Mouse (Mus musculus): ENCODE data around the gene Rnasel. TPM values are rescaled to one million over a fixed set of nuclear protein-coding genes. Genes with fewer than 3 reads are reported as not detected.
"Not testable (repeated sequence)": the region's sequence is repeated elsewhere in the genome, so short reads cannot be mapped to it uniquely, and the experiment has no call there.

The Rnasel gene
- polyA plus RNA-seq, 1 experiment from 2014 or later = 32.3 TPM

DNA sequence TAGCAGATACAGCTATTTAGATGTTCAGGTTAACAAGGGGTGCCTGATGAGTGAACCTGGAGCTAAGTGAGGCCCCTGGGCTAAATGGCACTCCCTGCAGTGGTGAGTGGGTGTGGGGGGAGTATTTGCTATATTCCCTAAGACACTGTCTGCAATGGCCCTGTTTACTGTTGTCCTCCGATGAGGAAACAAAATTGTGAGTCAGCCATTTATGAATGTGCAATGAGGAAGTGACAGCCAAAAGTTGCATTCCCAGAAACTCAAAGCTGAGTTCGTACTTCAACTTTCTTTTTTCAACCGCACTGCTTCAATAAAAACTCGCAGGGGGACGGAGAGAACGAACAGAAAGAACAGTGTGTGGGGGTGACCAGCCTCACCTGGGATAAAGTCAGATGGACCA lies 3.3 kb downstream of the Rnasel start:
- Histone ChIP-seq H3K27ac (ENCODE audit: low read depth, low read length) (0 out of 2 replicates have a peak overlapping the region, but pooled peaks have one; percentile 5), H3K4me3 (ENCODE audit: low read length) (no peak overlapping the region), H3K9ac (ENCODE audit: low read depth, low read length) (no peak overlapping the region)

DNA sequence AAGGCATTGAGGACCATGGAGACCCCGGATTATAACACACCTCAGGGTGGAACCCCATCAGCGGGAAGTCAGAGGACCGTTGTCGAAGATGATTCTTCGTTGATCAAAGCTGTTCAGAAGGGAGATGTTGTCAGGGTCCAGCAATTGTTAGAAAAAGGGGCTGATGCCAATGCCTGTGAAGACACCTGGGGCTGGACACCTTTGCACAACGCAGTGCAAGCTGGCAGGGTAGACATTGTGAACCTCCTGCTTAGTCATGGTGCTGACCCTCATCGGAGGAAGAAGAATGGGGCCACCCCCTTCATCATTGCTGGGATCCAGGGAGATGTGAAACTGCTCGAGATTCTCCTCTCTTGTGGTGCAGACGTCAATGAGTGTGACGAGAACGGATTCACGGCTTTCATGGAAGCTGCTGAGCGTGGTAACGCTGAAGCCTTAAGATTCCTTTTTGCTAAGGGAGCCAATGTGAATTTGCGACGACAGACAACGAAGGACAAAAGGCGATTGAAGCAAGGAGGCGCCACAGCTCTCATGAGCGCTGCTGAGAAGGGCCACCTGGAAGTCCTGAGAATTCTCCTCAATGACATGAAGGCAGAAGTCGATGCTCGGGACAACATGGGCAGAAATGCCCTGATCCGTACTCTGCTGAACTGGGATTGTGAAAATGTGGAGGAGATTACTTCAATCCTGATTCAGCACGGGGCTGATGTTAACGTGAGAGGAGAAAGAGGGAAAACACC lies 4.7 kb downstream of the Rnasel start:
- Histone ChIP-seq H3K36me3 (ENCODE audit: control insufficient read depth, insufficient read depth, low read length) (no peaks in the 10 kb centered on the region), H3K4me2 (ENCODE audit: low read length) (no peak overlapping the region), H3K4me3 (ENCODE audit: low read length) (no peak overlapping the region), H3K4me1 (ENCODE audit: control insufficient read depth, insufficient read depth, low read depth, low read length) (peaks cover 14% of the 10 kb centered on the region), H3K9me3 (ENCODE audit: control insufficient read depth, low read length) (no peaks in the 10 kb centered on the region), H3K27me3 (replicated peaks; ENCODE audit: control insufficient read depth, insufficient read depth, low read length) (no peaks in the 10 kb centered on the region), H3K27ac (ENCODE audit: low read depth, low read length) (no peak overlapping the region), H3K9ac (ENCODE audit: low read depth, low read length) (no peak overlapping the region)
- ATAC-seq = no peak
- WGBS = 69% methylated on average over 25 of the region's 25 CpGs

More for the DNA sequence above, 3.3 kb downstream of the Rnasel start:
- H3K4me2 ChIP-seq (ENCODE audit: low read length) = peak overlapping the region; percentile 50
- peaks cover 17% of the 10 kb centered on the region for H3K4me1 ChIP-seq (ENCODE audit: control insufficient read depth, insufficient read depth, low read depth, low read length)
- no peaks in the 10 kb centered on the region for H3K27me3 ChIP-seq (replicated peaks; ENCODE audit: control insufficient read depth, insufficient read depth, low read length)
- no peak for ATAC-seq
- no peaks in the 10 kb centered on the region for H3K36me3 ChIP-seq (ENCODE audit: control insufficient read depth, insufficient read depth, low read length)
- H3K9me3 ChIP-seq (ENCODE audit: control insufficient read depth, low read length) = no peaks in the 10 kb centered on the region
- WGBS = 89% methylated on average over 6 of the region's 6 CpGs

DNA sequence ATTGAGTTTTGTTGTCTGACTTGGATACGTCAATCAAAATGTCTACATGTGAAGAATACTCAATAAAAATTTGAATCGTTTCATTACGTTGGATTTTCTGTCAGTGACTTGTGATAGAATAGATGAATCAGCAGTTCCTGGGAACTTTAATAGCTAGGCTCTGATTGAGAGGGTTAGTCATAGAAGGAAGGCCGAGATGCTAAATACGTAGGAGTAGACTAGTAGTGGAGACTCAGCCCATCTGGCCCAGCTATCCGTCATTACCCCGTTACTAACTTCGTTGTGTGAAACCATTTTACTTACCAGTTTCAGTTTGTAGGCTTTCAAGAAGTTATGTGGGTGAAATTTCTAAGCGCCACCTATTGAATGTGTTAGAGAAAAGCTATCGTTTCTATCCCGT lies 14.9 kb downstream of the Rnasel start:
- H3K27ac ChIP-seq (ENCODE audit: low read depth, low read length) = no peak overlapping the region
- H3K4me2 ChIP-seq (ENCODE audit: low read length) = no peak overlapping the region
- H3K36me3 ChIP-seq (ENCODE audit: control insufficient read depth, insufficient read depth, low read length) = peaks cover 8% of the 10 kb centered on the region; the same call in 1 of the 2 replicates
- no peaks in the 10 kb centered on the region for H3K27me3 ChIP-seq (replicated peaks; ENCODE audit: control insufficient read depth, insufficient read depth, low read length)
- no peak overlapping the region for H3K4me3 ChIP-seq (ENCODE audit: low read length)
- H3K4me1 ChIP-seq (ENCODE audit: control insufficient read depth, insufficient read depth, low read depth, low read length) = no peaks in the 10 kb centered on the region
- H3K9me3 ChIP-seq (ENCODE audit: control insufficient read depth, low read length) = no peaks in the 10 kb centered on the region
- ATAC-seq = no peak
- WGBS = 89% methylated on average over 11 of the region's 11 CpGs
- H3K9ac ChIP-seq (ENCODE audit: low read depth, low read length) = no peak overlapping the region

DNA sequence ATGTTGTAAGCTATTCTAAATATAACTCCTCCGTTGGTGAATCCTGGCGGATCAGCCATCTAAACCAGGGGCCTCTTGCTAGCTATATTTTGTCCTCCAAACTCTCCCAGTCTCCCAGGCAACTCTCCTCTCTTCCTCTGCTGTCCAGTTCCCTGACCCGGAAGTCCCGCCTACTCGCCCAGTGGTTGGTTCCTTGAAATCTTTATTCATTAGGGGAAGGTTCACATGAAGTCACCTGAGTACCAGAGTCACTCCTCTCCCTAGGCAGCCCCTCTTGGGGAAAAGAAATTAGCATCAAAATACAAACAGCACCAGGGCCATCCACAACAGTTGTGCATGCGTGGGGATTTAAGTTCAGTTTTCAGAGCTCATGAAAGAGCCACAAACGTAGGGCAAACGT lies 17.1 kb downstream of the Rnasel start:
- no peaks in the 10 kb centered on the region for H3K4me1 ChIP-seq (ENCODE audit: control insufficient read depth, insufficient read depth, low read depth, low read length)
- ATAC-seq = no peak
- no peak overlapping the region for H3K27ac ChIP-seq (ENCODE audit: low read depth, low read length)
- WGBS = 41% methylated on average over 8 of the region's 8 CpGs
- peaks cover 3% of the 10 kb centered on the region; the same call in 1 of the 2 replicates for H3K36me3 ChIP-seq (ENCODE audit: control insufficient read depth, insufficient read depth, low read length)
- H3K9me3 ChIP-seq (ENCODE audit: control insufficient read depth, low read length) = no peaks in the 10 kb centered on the region
- no peak overlapping the region for H3K4me2 ChIP-seq (ENCODE audit: low read length)
- no peak overlapping the region for H3K9ac ChIP-seq (ENCODE audit: low read depth, low read length)
- H3K4me3 ChIP-seq (ENCODE audit: low read length) = no peak overlapping the region
- no peaks in the 10 kb centered on the region for H3K27me3 ChIP-seq (replicated peaks; ENCODE audit: control insufficient read depth, insufficient read depth, low read length)

DNA sequence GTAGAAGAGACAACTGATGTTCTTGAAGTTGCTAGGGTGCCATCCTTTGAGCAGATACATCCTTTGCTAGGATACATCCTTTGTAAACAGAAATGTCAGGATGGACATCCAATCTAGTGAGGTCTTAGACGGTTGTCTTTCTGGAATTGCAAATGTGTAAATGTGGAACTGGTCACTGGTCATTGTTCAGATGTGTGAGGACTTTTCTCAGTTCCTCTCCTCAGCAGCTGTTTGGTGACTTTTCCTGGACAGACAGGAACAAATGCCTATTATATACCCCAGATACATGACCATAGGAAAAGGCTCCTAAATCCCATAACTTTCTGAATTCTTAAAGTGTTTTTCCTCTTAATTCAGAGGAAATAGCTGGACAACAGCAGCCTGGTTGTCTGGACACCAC lies 18.1 kb downstream of the Rnasel start:
- H3K9me3 ChIP-seq (ENCODE audit: control insufficient read depth, low read length) = no peaks in the 10 kb centered on the region
- ATAC-seq = no peak
- no peak overlapping the region for H3K27ac ChIP-seq (ENCODE audit: low read depth, low read length)
- H3K27me3 ChIP-seq (replicated peaks; ENCODE audit: control insufficient read depth, insufficient read depth, low read length) = no peaks in the 10 kb centered on the region
- no peak overlapping the region for H3K4me2 ChIP-seq (ENCODE audit: low read length)
- H3K4me3 ChIP-seq (ENCODE audit: low read length) = no peak overlapping the region
- no peaks in the 10 kb centered on the region for H3K4me1 ChIP-seq (ENCODE audit: control insufficient read depth, insufficient read depth, low read depth, low read length)
- H3K36me3 ChIP-seq (ENCODE audit: control insufficient read depth, insufficient read depth, low read length) = no peaks in the 10 kb centered on the region; the same call in 1 of the 2 replicates
- H3K9ac ChIP-seq (ENCODE audit: low read depth, low read length) = no peak overlapping the region
- 92% methylated on average over 1 of the region's 1 CpGs for WGBS

DNA sequence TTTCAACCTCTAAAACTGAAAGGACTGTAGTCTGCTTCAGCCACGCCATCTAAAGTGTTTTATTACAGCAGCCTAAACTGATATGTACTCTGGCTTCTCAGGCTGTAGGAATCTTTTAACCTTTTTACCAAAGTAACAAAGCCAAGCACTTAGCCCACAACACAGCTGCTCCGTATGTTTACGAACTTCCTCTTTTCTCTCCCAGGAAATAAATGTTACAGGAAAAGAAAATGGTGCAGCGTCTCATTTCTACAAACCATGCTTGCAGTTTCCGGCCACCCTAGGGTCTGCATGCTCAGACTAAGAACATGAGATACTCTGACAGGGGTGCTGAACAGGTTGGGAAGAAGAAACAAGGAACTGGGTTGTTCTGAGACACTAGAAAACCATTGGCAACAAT lies 19.2 kb downstream of the Rnasel start:
- Histone ChIP-seq H3K27me3 (replicated peaks; ENCODE audit: control insufficient read depth, insufficient read depth, low read length) (no peaks in the 10 kb centered on the region), H3K36me3 (ENCODE audit: control insufficient read depth, insufficient read depth, low read length) (no peaks in the 10 kb centered on the region), H3K4me2 (ENCODE audit: low read length) (no peak overlapping the region), H3K4me3 (ENCODE audit: low read length) (no peak overlapping the region), H3K4me1 (ENCODE audit: control insufficient read depth, insufficient read depth, low read depth, low read length) (no peaks in the 10 kb centered on the region), H3K27ac (ENCODE audit: low read depth, low read length) (no peak overlapping the region), H3K9ac (ENCODE audit: low read depth, low read length) (no peak overlapping the region), H3K9me3 (ENCODE audit: control insufficient read depth, low read length) (no peaks in the 10 kb centered on the region)
- 82% methylated on average over 5 of the region's 5 CpGs for WGBS
- no peak for ATAC-seq

DNA sequence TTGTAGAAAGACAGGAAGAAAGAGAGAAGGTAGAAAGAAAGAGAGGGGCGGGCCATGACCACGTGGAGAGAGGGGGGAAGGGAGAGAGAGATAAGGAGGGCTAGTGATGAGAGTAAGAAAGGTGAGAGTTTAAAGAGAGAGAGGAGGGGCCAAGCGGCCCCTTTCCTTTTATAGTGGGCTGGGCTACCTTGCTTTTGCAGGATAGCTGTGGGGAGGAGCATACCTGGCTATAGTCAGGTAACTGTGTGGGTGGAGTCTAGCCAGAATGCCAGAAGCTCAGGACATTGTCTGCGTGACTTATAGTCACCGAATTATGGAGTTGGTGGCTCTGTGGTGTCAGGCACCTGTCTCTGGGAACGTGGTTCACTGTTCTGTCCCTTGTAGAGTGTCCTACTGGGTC lies 20.3 kb downstream of the Rnasel start:
- not testable (repeated sequence) for H3K36me3 ChIP-seq (ENCODE audit: control insufficient read depth, insufficient read depth, low read length); H3K4me1 ChIP-seq (ENCODE audit: control insufficient read depth, insufficient read depth, low read depth, low read length); ATAC-seq; H3K27me3 ChIP-seq (replicated peaks; ENCODE audit: control insufficient read depth, insufficient read depth, low read length); H3K4me2 ChIP-seq (ENCODE audit: low read length); H3K27ac ChIP-seq (ENCODE audit: low read depth, low read length); H3K9ac ChIP-seq (ENCODE audit: low read depth, low read length); H3K4me3 ChIP-seq (ENCODE audit: low read length); H3K9me3 ChIP-seq (ENCODE audit: control insufficient read depth, low read length)
- WGBS = 66% methylated on average over 6 of the region's 6 CpGs

DNA sequence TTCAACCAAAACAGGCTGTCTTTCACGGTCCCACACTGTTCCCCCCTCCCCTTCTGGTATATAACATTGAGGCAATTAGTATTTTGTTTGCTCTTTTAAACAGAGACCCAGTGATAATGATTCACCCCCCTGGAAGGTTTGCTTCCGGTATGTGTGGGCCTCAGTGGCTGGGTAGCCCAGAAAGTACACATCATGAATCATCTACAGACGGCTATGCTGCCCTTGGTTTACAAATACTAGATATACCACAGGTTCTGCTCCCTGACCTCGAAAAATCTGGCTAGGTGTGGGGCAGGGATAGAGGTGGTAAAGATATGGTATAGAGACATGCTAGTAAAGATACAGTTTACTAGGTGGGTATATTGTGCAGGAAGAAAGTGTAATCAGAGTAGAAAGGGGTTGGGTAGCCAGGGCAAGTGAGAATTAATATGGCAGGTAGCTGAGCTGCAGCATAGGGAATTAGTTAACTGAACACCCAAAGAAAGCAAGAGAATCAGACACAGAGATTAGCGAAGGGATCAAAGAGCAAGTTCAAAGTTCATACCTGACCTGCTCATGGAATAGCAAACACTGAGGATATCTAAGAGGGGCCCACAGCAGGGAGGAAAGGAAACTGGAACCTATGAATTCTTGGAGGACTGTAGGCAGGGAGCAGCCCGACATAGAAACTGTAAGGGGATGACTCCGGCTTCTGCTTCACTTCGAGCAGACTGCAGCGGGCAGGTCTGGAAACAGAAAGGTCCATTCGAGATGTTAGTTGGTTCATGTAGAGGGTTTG lies 21.0 kb downstream of the Rnasel start:
- WGBS = 92% methylated on average over 10 of the region's 10 CpGs
- H3K27ac ChIP-seq (ENCODE audit: low read depth, low read length) = no peak overlapping the region
- H3K9ac ChIP-seq (ENCODE audit: low read depth, low read length) = no peak overlapping the region
- no peaks in the 10 kb centered on the region for H3K4me1 ChIP-seq (ENCODE audit: control insufficient read depth, insufficient read depth, low read depth, low read length)
- H3K36me3 ChIP-seq (ENCODE audit: control insufficient read depth, insufficient read depth, low read length) = no peaks in the 10 kb centered on the region
- H3K4me3 ChIP-seq (ENCODE audit: low read length) = no peak overlapping the region
- no peaks in the 10 kb centered on the region for H3K9me3 ChIP-seq (ENCODE audit: control insufficient read depth, low read length)
- no peak overlapping the region for H3K4me2 ChIP-seq (ENCODE audit: low read length)
- no peaks in the 10 kb centered on the region for H3K27me3 ChIP-seq (replicated peaks; ENCODE audit: control insufficient read depth, insufficient read depth, low read length)
- no peak for ATAC-seq

DNA sequence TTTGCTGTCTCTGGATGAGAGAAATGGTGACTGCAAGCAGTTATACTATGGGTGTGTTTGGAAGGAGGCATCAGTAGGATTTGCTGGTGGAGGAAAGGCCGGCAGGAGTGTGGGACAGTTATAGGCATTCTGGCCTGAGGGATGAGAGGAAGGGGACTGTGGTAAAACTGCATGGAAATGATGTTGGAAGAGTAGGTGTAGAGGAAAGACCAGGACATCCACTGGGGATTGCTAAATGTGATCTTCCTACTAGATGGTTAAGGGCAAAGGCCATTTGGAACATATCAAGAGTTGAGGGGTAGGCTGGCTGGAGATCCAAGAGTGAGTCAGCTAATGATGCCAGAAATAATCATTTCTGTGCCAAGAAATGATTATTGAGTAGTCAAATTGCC lies 21.5 kb downstream of the Rnasel start:
- Histone ChIP-seq H3K4me3 (ENCODE audit: low read length) (no peak overlapping the region), H3K9ac (ENCODE audit: low read depth, low read length) (no peak overlapping the region), H3K4me2 (ENCODE audit: low read length) (no peak overlapping the region), H3K9me3 (ENCODE audit: control insufficient read depth, low read length) (no peaks in the 10 kb centered on the region), H3K36me3 (ENCODE audit: control insufficient read depth, insufficient read depth, low read length) (no peaks in the 10 kb centered on the region), H3K4me1 (ENCODE audit: control insufficient read depth, insufficient read depth, low read depth, low read length) (no peaks in the 10 kb centered on the region), H3K27me3 (replicated peaks; ENCODE audit: control insufficient read depth, insufficient read depth, low read length) (no peaks in the 10 kb centered on the region), H3K27ac (ENCODE audit: low read depth, low read length) (no peak overlapping the region)
- ATAC-seq = no peak
- WGBS = 93% methylated on average over 1 of the region's 1 CpGs

All from hindbrain, embryonic 16.5 days (tissue).